Mouse (Mus musculus) thymus, adult 2 months (tissue): ENCODE measurements around the gene Lrrc8e. TPM values are rescaled to one million over a fixed set of nuclear protein-coding genes. Genes with fewer than 3 reads are reported as not detected.
"Not testable (repeated sequence)": the region's sequence is repeated elsewhere in the genome, so short reads cannot be mapped to it uniquely, and the experiment has no call there.

Source experiments
- DNase-seq: peaks from one replicate; pipeline ENCODE4 v3.0.0; 2021
- H3K27ac ChIP-seq: fragments of 200-500 bp; 2 replicates; pipeline ENCODE4 v1.5.1; 2012; ENCODE audit warnings: low read length, control low read depth; ENCODE audit not compliant: control insufficient read depth, insufficient read depth
- H3K27me3 ChIP-seq: fragments of 200-500 bp; 2 replicates; pipeline ENCODE4 v1.6.1; 2012; ENCODE audit warnings: mild to moderate bottlenecking, low read length, moderate library complexity, mixed read lengths; ENCODE audit not compliant: control insufficient read depth, insufficient read depth
- H3K36me3 ChIP-seq: fragments of 200-500 bp; 2 replicates; pipeline ENCODE4 v1.6.1; 2012; ENCODE audit warnings: mild to moderate bottlenecking, low read length, moderate library complexity; ENCODE audit not compliant: control insufficient read depth, insufficient read depth
- H3K4me1 ChIP-seq: fragments of 200-500 bp; replicated peaks from 2 replicates; pipeline ENCODE4 v1.6.1; 2012; ENCODE audit warnings: low read length; ENCODE audit not compliant: control insufficient read depth, insufficient read depth
- H3K4me3 ChIP-seq: fragments of 200-500 bp; 2 replicates; pipeline ENCODE4 v1.5.1; 2012; ENCODE audit warnings: mild to moderate bottlenecking, low read length, control low read depth, moderate library complexity; ENCODE audit not compliant: control insufficient read depth, insufficient read depth
- CTCF ChIP-seq: fragments of 200-500 bp; IDR thresholded peaks from 2 replicates; pipeline ENCODE4 v1.5.1; 2012; ENCODE audit warnings: mild to moderate bottlenecking, control low read depth, low read length, moderate library complexity, borderline replicate concordance; ENCODE audit not compliant: control insufficient read depth, poor library complexity, insufficient read depth; ENCODE audit errors: extremely low read depth
- POLR2A ChIP-seq: fragments of 200-500 bp; IDR thresholded peaks from 2 replicates; pipeline ENCODE4 v1.6.1; 2012; ENCODE audit warnings: mild to moderate bottlenecking, low read length, control low read depth, moderate library complexity; ENCODE audit not compliant: control insufficient read depth, poor library complexity, insufficient read depth; ENCODE audit errors: extremely low read depth
- WGBS: fragments of 180-500 bp; shearing (Covaris S2); methylation state at CpG from one replicate; pipeline ENCODE4 v1.1.7; 2018; 5-methylcytosine and 5-hydroxymethylcytosine counted together
- polyA plus RNA-seq: library from polyadenylated mRNA; depleted of rRNA; stranded (reverse); fragments of >200 nt; gene quantifications from 2 replicates; pipeline ENCODE4 v1.2.3, GENCODE M21; 2012

Gene Lrrc8e
- polyA plus RNA-seq, 1 experiment = 0.59 TPM

GRCm38 (mm10) chr8:4247951-4248540 lies 21.4 kb downstream of the Lrrc8e start, which contains the start of gene Tgfbr3l:
TSS of gene Tgfbr3l (plus strand) at chr8:4248214.
- Histone ChIP-seq H3K27me3 (no peaks in the 10 kb centered on the region), H3K36me3 (peaks cover 30% of the 10 kb centered on the region), H3K4me1 (peaks cover 5% of the 10 kb centered on the region), H3K27ac (no peak within 1 kb of the TSS), H3K4me3 (no peak within 1 kb of the TSS)
- DNase-seq = no peak
- TF ChIP-seq POLR2A = no peak
- WGBS = 93% methylated on average over 15 of the region's 15 CpGs

- Histone ChIP-seq H3K27ac (no peak overlapping the region), H3K36me3 (peaks cover 23% of the 10 kb centered on the region), H3K4me1 (peaks cover 8% of the 10 kb centered on the region), H3K4me3 (no peak overlapping the region), H3K27me3 (no peaks in the 10 kb centered on the region)
- no peak for DNase-seq
- WGBS = 94% methylated on average over 29 of the region's 29 CpGs
- no peak for TF ChIP-seq POLR2A
- no peak for TF ChIP-seq CTCF
Measured at GRCm38 (mm10) chr8:4249213-4249612, 22.6 kb downstream of the Lrrc8e start.

- WGBS = 60% methylated on average over 26 of the region's 26 CpGs
- no peak overlapping the region for H3K27ac ChIP-seq
- TF ChIP-seq POLR2A (no peak), CTCF (peak; percentile 92)
- DNase-seq = peak; percentile 82
- no peak overlapping the region for H3K4me3 ChIP-seq
- peaks cover 8% of the 10 kb centered on the region for H3K4me1 ChIP-seq
- no peaks in the 10 kb centered on the region for H3K27me3 ChIP-seq
- peaks cover 11% of the 10 kb centered on the region for H3K36me3 ChIP-seq
Measured at GRCm38 (mm10) chr8:4250306-4250970, 23.8 kb downstream of the Lrrc8e start.

- no peak for DNase-seq
- Histone ChIP-seq H3K27me3 (no peaks in the 10 kb centered on the region), H3K27ac (no peak overlapping the region), H3K4me1 (peaks cover 8% of the 10 kb centered on the region), H3K36me3 (0 out of 2 replicates have a peak, but pooled peaks cover 1% of the 10 kb centered on the region), H3K4me3 (no peak overlapping the region)
- WGBS = 47% methylated on average over 8 of the region's 8 CpGs
- TF ChIP-seq POLR2A (no peak), CTCF (no peak)
Measured at GRCm38 (mm10) chr8:4252116-4252760, 25.6 kb downstream of the Lrrc8e start.

GRCm38 (mm10) chr8:4252934-4253841 lies 26.6 kb downstream of the Lrrc8e start, which contains the start of gene Snapc2:
TSS of gene Snapc2 (plus strand) at chr8:4253080.
- Histone ChIP-seq H3K4me1 (peaks cover 8% of the 10 kb centered on the region), H3K4me3 (peak within 1 kb of the TSS; percentile 95), H3K36me3 (no peaks in the 10 kb centered on the region), H3K27me3 (no peaks in the 10 kb centered on the region), H3K27ac (no peak within 1 kb of the TSS)
- peak; percentile 97 for DNase-seq
- 1% methylated on average over 69 of the region's 69 CpGs for WGBS
- TF ChIP-seq CTCF (no peak), POLR2A (no peak)

GRCm38 (mm10) chr8:4254001-4254400 lies 27.4 kb downstream of the Lrrc8e start:
- Histone ChIP-seq H3K27ac (no peak overlapping the region), H3K4me3 (no peak overlapping the region)
- DNase-seq = no peak

GRCm38 (mm10) chr8:4255471-4255870 lies 28.8 kb downstream of the Lrrc8e start:
- WGBS = 95% methylated on average over 7 of the region's 7 CpGs
- not testable (repeated sequence) for H3K27ac ChIP-seq, H3K27me3 ChIP-seq, H3K4me3 ChIP-seq, H3K36me3 ChIP-seq, DNase-seq
- peaks cover 12% of the 10 kb centered on the region for H3K4me1 ChIP-seq

More at GRCm38 (mm10) chr8:4254001-4254400, 27.4 kb downstream of the Lrrc8e start:
- H3K27me3 ChIP-seq = no peaks in the 10 kb centered on the region
- 79% methylated on average over 6 of the region's 6 CpGs for WGBS
- peaks cover 8% of the 10 kb centered on the region for H3K4me1 ChIP-seq
- no peaks in the 10 kb centered on the region for H3K36me3 ChIP-seq
- no peak for TF ChIP-seq CTCF
- no peak for TF ChIP-seq POLR2A
